Mouse (Mus musculus) layer of hippocampus, postnatal 10 days (tissue): ENCODE results near the gene Prkg1. TPM values are rescaled to one million over a fixed set of nuclear protein-coding genes. Genes with fewer than 3 reads are reported as not detected.

Experiments
- total RNA-seq, 2 experiments: library from RNA; stranded (reverse); gene quantifications; 2 replicates each; pipeline ENCODE4 v1.2.3; 2021

The Prkg1 gene
- total RNA-seq, 2 experiments from 2014 or later, result 21.7 to 23.2 TPM

Other genes starting within 250 kb of the Prkg1 start
- not detected for gene A1cf, start 103.7 kb upstream of the Prkg1 start, total RNA-seq